Mouse (Mus musculus): ENCODE measurements around the gene Sparc.

DNA sequence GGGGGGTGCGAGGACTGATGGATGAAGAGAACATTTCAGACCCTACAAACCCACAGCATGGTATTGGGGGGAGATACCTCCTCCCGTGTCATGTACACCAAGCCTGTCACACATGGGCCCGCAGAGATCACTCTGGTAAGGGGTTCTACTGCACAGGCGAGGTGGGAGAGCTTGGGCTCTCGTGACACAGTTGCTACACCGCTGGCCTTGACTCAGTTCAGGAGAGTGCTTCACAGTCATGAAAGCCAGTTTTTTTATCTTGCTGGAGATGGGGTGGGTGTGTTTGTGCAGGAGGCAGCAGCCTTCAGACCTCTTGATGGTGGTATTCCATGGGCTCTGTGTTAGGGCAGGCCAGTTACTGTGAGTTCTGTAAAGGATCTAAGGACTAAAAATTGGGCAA, 13.1 kb upstream of the Sparc start:
- TF ChIP-seq POLR2A (IDR thresholded peaks at IDR 0.05; ENCODE audit: insufficient read depth, low read length), result no peak
- no peak for TF ChIP-seq CTCF (IDR thresholded peaks at IDR 0.05; ENCODE audit: low read depth, low read length)
- no peak for TF ChIP-seq EP300 (IDR thresholded peaks at IDR 0.05; ENCODE audit: insufficient read depth, low read depth, low read length)
